In genomic region chr7:28733211-28733610, GRCm38 (mm10) we compare ENCODE assay signal across 8 mouse cellular contexts. TPM values are rescaled to one million over a fixed set of nuclear protein-coding genes. Genes with fewer than 3 reads are reported as not detected.
A peak's percentile ranks its signal among the peaks of the same experiment; 100 is the strongest.
DNase-seq lines count a peak whose midpoint lies in the region; ATAC-seq and TF ChIP-seq lines count a peak whose summit lies in the region.

No protein-coding gene starts in this region.

- peaks cover 9% of the 10 kb centered on the region for H3K4me1 ChIP-seq in lung, embryonic 16.5 days (replicated peaks; ENCODE audit: control insufficient read depth, insufficient read depth, low read length)
- no peaks in the 10 kb centered on the region; the same call in 1 of the 2 replicates for H3K4me1 ChIP-seq in forebrain, embryonic 14.5 days (ENCODE audit: control insufficient read depth, insufficient read depth, low read length)
- peaks cover 12% of the 10 kb centered on the region for H3K4me1 ChIP-seq in limb, embryonic 15.5 days
- H3K4me1 ChIP-seq in small intestine, adult 2 months (ENCODE audit: control insufficient read depth, insufficient read depth, insufficient read length, low read length): peaks cover 8% of the 10 kb centered on the region

- H3K9ac ChIP-seq in lung, embryonic 16.5 days (ENCODE audit: low read length): peak overlapping the region; percentile 54
- peak overlapping the region; percentile 54 for H3K9ac ChIP-seq in forebrain, embryonic 14.5 days (ENCODE audit: low read length)
- no peak overlapping the region for H3K9ac ChIP-seq in limb, embryonic 15.5 days

- H3K27ac ChIP-seq in lung, embryonic 16.5 days (ENCODE audit: low read length): peak overlapping the region; percentile 13; the same call in 1 of the 2 replicates
- no peak overlapping the region for H3K27ac ChIP-seq in forebrain, embryonic 14.5 days (ENCODE audit: low read depth, low read length)
- H3K27ac ChIP-seq in limb, embryonic 15.5 days: no peak overlapping the region
- no peak overlapping the region for H3K27ac ChIP-seq in small intestine, adult 2 months (ENCODE audit: insufficient read depth, low read depth, low read length)

- H3K9me3 ChIP-seq in lung, embryonic 16.5 days (ENCODE audit: control insufficient read depth, low read length): peaks cover 8% of the 10 kb centered on the region
- no peaks in the 10 kb centered on the region for H3K9me3 ChIP-seq in forebrain, embryonic 14.5 days (replicated peaks; ENCODE audit: control insufficient read depth, low read length)
- no peaks in the 10 kb centered on the region for H3K9me3 ChIP-seq in limb, embryonic 15.5 days

- no peak for DNase-seq in lung, adult 18-20 months
- no peak for DNase-seq in forebrain, embryonic 14.5 days (ENCODE audit: low spot score)
- no peak for DNase-seq in frontal cortex, adult 2 months (ENCODE audit: extremely low spot score in 1 of 2, low spot score in 1 of 2)
- no peak for DNase-seq in layer of hippocampus, adult 9-11 months

- 0 out of 2 replicates have a peak, but pooled peaks have one; percentile 17 for TF ChIP-seq POLR2A in small intestine, adult 2 months (IDR thresholded peaks at IDR 0.05; ENCODE audit: low read depth, low read length)

- H3K27me3 ChIP-seq in lung, embryonic 16.5 days (ENCODE audit: control insufficient read depth, insufficient read depth, low read depth, low read length): no peaks in the 10 kb centered on the region
- H3K27me3 ChIP-seq in forebrain, embryonic 14.5 days (replicated peaks; ENCODE audit: control insufficient read depth, insufficient read depth, low read length): no peaks in the 10 kb centered on the region
- H3K27me3 ChIP-seq in limb, embryonic 15.5 days: no peaks in the 10 kb centered on the region
- H3K27me3 ChIP-seq in small intestine, adult 2 months (ENCODE audit: control insufficient read depth, insufficient read depth, low read length): no peaks in the 10 kb centered on the region

- 17% methylated on average over 11 of the region's 11 CpGs for WGBS in lung, embryonic 16.5 days
- 4% methylated on average over 11 of the region's 11 CpGs for WGBS in forebrain, embryonic 14.5 days
- 23% methylated on average over 11 of the region's 11 CpGs for WGBS in limb, embryonic 15.5 days
- WGBS in small intestine, adult 2 months: 24% methylated on average over 11 of the region's 11 CpGs

- peak overlapping the region; percentile 52 for H3K4me3 ChIP-seq in lung, embryonic 16.5 days (ENCODE audit: low read length)
- peak overlapping the region; percentile 41 for H3K4me3 ChIP-seq in forebrain, embryonic 14.5 days (ENCODE audit: low read depth, low read length)
- peak overlapping the region; percentile 43 for H3K4me3 ChIP-seq in limb, embryonic 15.5 days
- H3K4me3 ChIP-seq in small intestine, adult 2 months (ENCODE audit: low read depth, low read length): peak overlapping the region; percentile 52

- no peak for TF ChIP-seq CTCF in small intestine, adult 2 months (IDR thresholded peaks at IDR 0.05; ENCODE audit: extremely low read depth, insufficient read length, insufficient replicate concordance, low read depth, low read length)

- no peak for ATAC-seq in lung, embryonic 16.5 days (ENCODE audit: low read depth)
- ATAC-seq in forebrain, embryonic 14.5 days: peak; percentile 37
- no peak for ATAC-seq in limb, embryonic 15.5 days (ENCODE audit: insufficient number of reproducible peaks, low FRiP score, low TSS enrichment, low read depth)
- ATAC-seq in activated CD4-positive, CD25-positive, alpha-beta regulatory T cell, adult 4 months: no peak

- peaks cover 23% of the 10 kb centered on the region for H3K36me3 ChIP-seq in lung, embryonic 16.5 days (ENCODE audit: control insufficient read depth, insufficient read depth, low read length)
- H3K36me3 ChIP-seq in forebrain, embryonic 14.5 days (ENCODE audit: control insufficient read depth, insufficient read depth, low read length): peaks cover 10% of the 10 kb centered on the region; the same call in 1 of the 2 replicates
- H3K36me3 ChIP-seq in limb, embryonic 15.5 days: peaks cover 61% of the 10 kb centered on the region
- no peaks in the 10 kb centered on the region for H3K36me3 ChIP-seq in small intestine, adult 2 months (ENCODE audit: control insufficient read depth, insufficient read depth, low read length)

- H3K4me2 ChIP-seq in lung, embryonic 16.5 days (ENCODE audit: low read depth, low read length): peak overlapping the region; percentile 83
- H3K4me2 ChIP-seq in forebrain, embryonic 14.5 days (ENCODE audit: low read length): peak overlapping the region; percentile 64
- peak overlapping the region; percentile 83 for H3K4me2 ChIP-seq in limb, embryonic 15.5 days

RNA-seq across cellular contexts. Expression of gene Mrps12, which starts 8.4 kb away (rescaled TPM):
- 120 TPM in 2 replicates for polyA plus RNA-seq in lung, embryonic 16.5 days (2015; fragmentation: Nextera tagmentation; extraction: Ambion mirVana)
- 133 and 141 TPM in 2 replicates for polyA plus RNA-seq in forebrain, embryonic 14.5 days (2014; fragmentation: Nextera tagmentation; extraction: Ambion mirVana)
- 112 and 125 TPM in 2 replicates for polyA plus RNA-seq in limb, embryonic 15.5 days (2015; fragmentation: Nextera tagmentation; extraction: Ambion mirVana)
- 42.3 and 64.5 TPM in 2 replicates for polyA plus RNA-seq in small intestine, adult 2 months (2012; rRNA removed)
- 92.4 and 109 TPM in 2 replicates for polyA plus RNA-seq in frontal cortex, adult 2 months (2012; rRNA removed)
- polyA plus RNA-seq in activated CD4-positive, CD25-positive, alpha-beta regulatory T cell, adult 4 months (2017; shearing (Covaris generic)): 10 to 100 TPM; 71.9 to 75.7 TPM

RNA-seq across cellular contexts. Expression of gene Sars2, which starts 8.6 kb away (rescaled TPM):
- 24.1 and 25.8 TPM in 2 replicates for polyA plus RNA-seq in lung, embryonic 16.5 days (2015; fragmentation: Nextera tagmentation; extraction: Ambion mirVana)
- 17.6 and 17.7 TPM in 2 replicates for polyA plus RNA-seq in forebrain, embryonic 14.5 days (2014; fragmentation: Nextera tagmentation; extraction: Ambion mirVana)
- polyA plus RNA-seq in limb, embryonic 15.5 days (2015; fragmentation: Nextera tagmentation; extraction: Ambion mirVana): 20.1 and 24.1 TPM in 2 replicates
- polyA plus RNA-seq in small intestine, adult 2 months (2012; rRNA removed): 12.8 and 19.0 TPM in 2 replicates
- polyA plus RNA-seq in frontal cortex, adult 2 months (2012; rRNA removed): 15.4 and 18.0 TPM in 2 replicates
- 10 to 100 TPM in 1 of 2 experiments, 1 to 10 TPM in 1; 8.9 to 13.0 TPM for polyA plus RNA-seq in activated CD4-positive, CD25-positive, alpha-beta regulatory T cell, adult 4 months (2017; shearing (Covaris generic))

RNA-seq across cellular contexts. Expression of gene Fbxo17, which starts 16.6 kb away (rescaled TPM):
- polyA plus RNA-seq in lung, embryonic 16.5 days (2015; fragmentation: Nextera tagmentation; extraction: Ambion mirVana): 13.9 and 15.8 TPM in 2 replicates
- 3.0 and 3.4 TPM in 2 replicates for polyA plus RNA-seq in forebrain, embryonic 14.5 days (2014; fragmentation: Nextera tagmentation; extraction: Ambion mirVana)
- polyA plus RNA-seq in limb, embryonic 15.5 days (2015; fragmentation: Nextera tagmentation; extraction: Ambion mirVana): 27.2 and 37.3 TPM in 2 replicates
- polyA plus RNA-seq in small intestine, adult 2 months (2012; rRNA removed): 2.0 and 2.8 TPM in 2 replicates
- 3.4 and 4.3 TPM in 2 replicates for polyA plus RNA-seq in frontal cortex, adult 2 months (2012; rRNA removed)
- 10 to 100 TPM in 1 of 2 experiments, 1 to 10 TPM in 1; 8.3 to 10.9 TPM for polyA plus RNA-seq in activated CD4-positive, CD25-positive, alpha-beta regulatory T cell, adult 4 months (2017; shearing (Covaris generic))

RNA-seq across cellular contexts. Expression of gene Ccer2, which starts 22.8 kb away (rescaled TPM):
- not detected in 2 replicates for polyA plus RNA-seq in lung, embryonic 16.5 days (2015; fragmentation: Nextera tagmentation; extraction: Ambion mirVana)
- polyA plus RNA-seq in forebrain, embryonic 14.5 days (2014; fragmentation: Nextera tagmentation; extraction: Ambion mirVana): not detected in 2 replicates
- 0.82 and 1.9 TPM in 2 replicates for polyA plus RNA-seq in limb, embryonic 15.5 days (2015; fragmentation: Nextera tagmentation; extraction: Ambion mirVana)
- not detected in 2 replicates for polyA plus RNA-seq in small intestine, adult 2 months (2012; rRNA removed)
- polyA plus RNA-seq in frontal cortex, adult 2 months (2012; rRNA removed): 2.2 TPM in 2 replicates
- polyA plus RNA-seq in activated CD4-positive, CD25-positive, alpha-beta regulatory T cell, adult 4 months (2017; shearing (Covaris generic)): not detected

RNA-seq across cellular contexts. Expression of gene Sirt2, which starts 33.3 kb away (rescaled TPM):
- 69.0 and 69.5 TPM in 2 replicates for polyA plus RNA-seq in lung, embryonic 16.5 days (2015; fragmentation: Nextera tagmentation; extraction: Ambion mirVana)
- polyA plus RNA-seq in forebrain, embryonic 14.5 days (2014; fragmentation: Nextera tagmentation; extraction: Ambion mirVana): 110 and 115 TPM in 2 replicates
- polyA plus RNA-seq in limb, embryonic 15.5 days (2015; fragmentation: Nextera tagmentation; extraction: Ambion mirVana): 79.8 and 96.9 TPM in 2 replicates
- polyA plus RNA-seq in small intestine, adult 2 months (2012; rRNA removed): 26.2 and 47.6 TPM in 2 replicates
- polyA plus RNA-seq in frontal cortex, adult 2 months (2012; rRNA removed): 206 and 223 TPM in 2 replicates
- 100 to 1,000 TPM in 1 of 2 experiments, 10 to 100 TPM in 1; 82.3 to 103 TPM for polyA plus RNA-seq in activated CD4-positive, CD25-positive, alpha-beta regulatory T cell, adult 4 months (2017; shearing (Covaris generic))
